Mouse (Mus musculus) retina, adult 2 months (tissue): Measurements from ENCODE around the gene Kdm6b.

Experiments used
- DNase-seq: peaks from one replicate; pipeline ENCODE4 v3.0.0-alpha.2; 2012; ENCODE audit warnings: low read depth, low spot score

Gene Kdm6b

DNA sequence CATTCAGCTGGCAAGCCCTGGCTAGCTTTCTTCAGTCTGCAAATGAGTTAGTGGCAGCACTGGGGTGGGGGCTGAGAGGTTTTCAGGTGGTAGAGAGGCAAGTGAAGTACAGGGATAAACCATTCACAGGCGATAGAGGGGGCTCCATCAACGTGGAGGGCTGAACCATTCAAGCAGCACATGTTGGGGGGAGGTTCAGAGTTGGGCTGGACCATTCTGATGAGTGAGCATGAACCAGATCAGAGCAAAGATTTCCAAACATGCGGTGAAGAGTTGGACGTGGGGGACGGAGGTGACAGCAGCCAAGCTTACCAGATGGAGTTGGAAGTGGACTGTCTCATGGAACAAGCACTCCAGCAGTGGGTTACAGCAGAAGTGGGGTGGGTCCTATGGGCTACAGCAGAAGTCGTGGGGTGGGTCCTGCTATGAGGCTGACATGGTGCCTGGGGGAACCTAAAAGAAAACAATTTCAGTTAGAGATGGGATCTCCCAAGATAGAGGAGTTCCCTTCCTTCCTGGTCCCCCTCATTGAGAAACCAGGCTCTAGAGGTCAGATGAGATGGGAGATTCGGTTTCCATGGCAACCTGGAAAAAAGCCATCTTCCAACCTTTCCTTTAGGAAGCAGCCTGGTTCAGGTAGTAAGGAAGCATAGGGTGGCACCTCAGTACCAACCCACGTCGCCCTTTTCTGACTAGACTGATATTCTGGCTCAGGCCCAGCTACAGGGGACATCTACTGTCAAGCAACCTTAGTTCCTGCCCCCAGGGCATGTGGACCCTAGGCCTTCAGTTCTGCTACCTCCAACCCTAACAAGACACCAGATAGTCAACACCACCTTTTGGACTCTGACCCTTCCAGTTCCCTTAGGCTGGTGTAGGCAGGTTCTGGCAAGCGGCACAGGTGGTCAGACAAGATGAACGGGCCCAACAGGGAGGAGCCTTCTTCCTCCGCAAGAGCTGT lies at the start of gene Kdm6b:
Kdm6b (minus strand) TSS at position 455 of the 961 bp plus-strand sequence.
- DNase-seq: no peak

DNA sequence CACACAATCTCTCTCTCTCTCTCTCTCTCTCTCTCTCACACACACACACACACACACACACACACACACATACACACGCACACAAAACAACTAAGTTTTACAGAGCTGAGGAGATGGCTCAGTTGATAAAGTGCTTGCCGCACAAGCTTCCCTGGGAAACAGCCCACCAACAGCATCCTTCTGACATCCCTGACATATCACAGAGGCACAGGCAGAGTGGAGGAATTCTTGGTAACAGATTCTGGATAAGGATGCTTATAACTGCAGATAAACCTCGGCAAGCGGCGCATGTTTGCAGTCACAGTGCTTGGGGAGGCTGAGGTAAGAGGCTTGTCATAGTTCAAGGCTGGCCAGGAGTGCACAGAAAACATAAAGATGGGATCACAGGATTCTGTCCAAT lies 48.1 kb upstream of the Kdm6b start:
- no peak for DNase-seq

DNA sequence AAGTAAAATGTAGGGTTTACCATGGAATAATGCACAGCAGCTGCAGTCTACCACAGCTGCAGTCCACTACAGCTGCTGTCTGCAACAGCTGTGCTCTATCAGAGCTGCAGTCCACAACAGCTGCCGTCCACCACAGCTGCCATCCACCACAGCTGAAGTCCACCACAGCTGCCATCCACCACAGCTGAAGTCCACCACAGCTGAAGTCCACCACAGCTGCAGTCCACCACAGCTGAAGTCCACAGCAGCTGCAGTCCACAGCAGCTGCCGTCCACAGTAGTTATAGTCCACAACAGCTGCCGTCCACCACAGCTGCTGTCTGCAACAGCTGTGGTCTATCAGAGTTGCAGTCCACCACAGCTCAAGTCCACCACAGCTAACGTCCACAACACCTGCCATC lies 46.4 kb upstream of the Kdm6b start:
- no peak for DNase-seq

DNA sequence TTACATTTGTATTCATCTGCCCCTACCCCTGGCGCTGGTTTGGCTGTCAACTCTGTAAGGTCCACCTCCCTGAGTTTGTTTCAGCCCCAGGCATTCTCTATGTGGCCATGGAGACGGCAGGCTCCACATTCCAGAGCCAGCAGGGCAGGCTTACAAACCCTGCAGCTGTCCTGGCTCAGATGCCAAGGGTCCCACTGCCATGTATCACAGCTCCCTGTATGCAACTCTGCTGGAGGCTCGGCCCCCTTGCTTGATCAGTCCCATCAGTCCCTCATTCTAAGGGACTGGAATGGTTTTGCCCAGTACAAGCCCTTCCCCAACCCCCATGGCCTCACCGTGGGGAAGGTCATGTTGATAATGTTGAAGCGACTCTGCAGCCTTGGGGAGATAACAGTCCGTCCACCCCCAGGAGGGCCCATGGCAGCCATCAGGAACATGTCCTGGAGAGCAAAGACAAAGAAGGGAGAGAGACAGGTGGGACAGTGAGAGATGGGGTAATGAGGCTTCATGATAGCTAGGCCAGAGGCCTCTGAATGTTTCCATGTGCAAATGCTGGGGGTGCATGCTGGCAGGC lies 43.6 kb upstream of the Kdm6b start:
- DNase-seq: no peak

DNA sequence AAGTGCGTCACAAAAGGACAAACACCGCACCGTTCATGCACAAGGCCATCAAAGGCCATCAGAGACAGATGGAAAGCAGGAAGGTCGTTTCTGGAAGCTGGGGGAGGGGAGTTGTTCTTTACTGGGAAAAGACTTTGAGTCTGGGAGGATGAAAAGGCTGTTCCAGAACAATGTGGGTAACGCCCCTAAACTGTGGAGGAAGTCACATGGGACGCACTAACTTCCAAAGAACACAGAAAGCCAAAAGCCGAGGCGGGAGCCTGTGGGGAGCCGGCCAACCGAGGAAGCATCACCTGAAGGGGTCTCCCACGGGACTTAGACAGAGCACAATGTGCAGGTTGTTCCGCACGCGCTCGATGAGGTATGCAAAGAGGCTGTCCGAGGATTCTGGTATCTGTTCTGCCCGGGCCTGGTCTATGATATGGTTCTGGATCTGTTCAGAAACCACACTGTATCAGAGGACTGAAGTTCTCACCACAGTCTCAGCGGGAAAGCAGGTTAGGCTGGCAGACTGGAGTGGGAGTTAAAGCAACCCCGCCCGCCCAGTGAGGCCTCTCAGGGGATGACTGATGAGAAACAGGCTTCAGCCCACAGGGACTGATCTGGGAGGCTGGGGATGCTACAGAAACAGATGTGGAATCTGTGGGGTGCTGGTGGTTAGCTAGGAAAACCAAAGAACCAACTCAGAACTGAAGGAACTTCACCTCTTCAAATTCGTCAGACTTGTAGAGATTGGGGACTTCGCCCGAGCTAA lies 38.8 kb upstream of the Kdm6b start:
- no peak for DNase-seq

DNA sequence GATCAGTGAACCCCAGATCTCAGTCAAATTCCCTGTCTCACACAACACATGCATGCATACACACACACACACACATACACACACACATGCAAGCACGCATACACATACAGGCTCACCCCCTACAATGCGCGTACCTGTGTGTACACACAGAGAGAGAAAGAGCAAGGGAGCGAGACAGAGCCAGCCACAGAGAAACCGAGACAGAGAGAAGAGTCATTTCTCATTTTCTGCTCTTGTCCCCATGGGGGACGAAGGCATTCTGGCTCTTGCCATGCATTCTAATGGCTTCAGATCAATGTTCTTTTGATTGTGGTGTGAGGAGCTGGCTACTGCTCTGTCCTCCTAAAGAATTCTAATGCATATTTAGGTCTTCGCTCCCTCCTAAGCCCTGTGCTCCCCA lies 33.8 kb upstream of the Kdm6b start:
- DNase-seq: no peak

DNA sequence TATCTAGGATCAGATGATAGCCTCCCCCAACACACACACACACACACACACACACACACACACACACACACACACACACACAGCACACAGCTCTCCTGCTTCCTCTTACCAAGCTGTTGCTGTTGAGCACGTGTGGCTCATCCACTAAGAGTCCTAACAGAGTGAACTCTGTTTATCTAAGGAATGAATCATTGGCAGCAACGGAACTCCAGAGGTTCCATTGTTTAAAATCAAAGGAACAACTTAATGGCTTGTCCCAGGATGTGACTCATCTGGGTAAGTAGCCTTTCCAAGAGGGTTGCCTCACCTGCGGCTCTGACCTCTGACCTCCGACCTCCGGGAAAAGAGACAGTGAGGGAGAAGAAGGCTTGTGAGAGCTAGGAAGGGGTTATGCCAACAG lies 29.9 kb upstream of the Kdm6b start:
- no peak for DNase-seq

DNA sequence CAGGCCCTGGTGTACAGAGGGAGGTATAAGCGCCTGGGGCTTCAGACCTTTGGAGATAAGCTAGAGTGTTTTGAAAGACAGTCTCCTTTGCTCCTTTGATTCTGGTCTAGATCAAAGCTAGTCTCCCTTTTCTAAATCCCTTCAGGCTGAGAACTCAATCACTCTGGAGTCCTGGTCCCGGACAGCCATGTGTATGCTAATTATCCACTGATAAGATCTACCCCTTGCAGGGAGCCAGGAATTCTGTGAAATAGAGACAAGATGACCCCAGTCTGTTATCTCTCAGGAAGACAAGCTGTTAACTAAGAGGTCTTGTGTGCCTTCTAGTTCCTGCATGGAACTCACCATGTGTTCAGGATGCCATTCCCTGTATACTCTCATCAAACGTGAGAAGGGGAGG lies 23.8 kb upstream of the Kdm6b start:
- DNase-seq: no peak

DNA sequence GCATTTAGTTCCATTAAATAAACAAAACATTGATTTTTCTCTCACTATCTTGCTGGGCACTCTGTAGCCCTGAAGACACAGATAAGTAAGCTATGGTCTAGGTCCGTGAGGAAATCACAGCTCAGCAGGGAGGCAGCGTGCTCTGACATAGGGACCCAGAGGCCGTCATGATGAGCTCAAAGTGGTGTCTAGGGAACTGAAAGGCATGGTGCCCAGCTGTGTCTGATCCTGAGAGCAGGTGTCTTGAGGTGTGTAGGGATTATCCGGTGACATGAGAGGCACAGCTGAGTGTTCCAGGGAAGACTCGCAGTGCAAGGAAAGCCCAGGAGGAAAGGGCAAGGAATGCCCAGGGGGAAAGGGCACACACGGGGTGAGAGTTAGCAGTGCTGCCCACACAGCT lies 19.7 kb upstream of the Kdm6b start:
- no peak for DNase-seq

DNA sequence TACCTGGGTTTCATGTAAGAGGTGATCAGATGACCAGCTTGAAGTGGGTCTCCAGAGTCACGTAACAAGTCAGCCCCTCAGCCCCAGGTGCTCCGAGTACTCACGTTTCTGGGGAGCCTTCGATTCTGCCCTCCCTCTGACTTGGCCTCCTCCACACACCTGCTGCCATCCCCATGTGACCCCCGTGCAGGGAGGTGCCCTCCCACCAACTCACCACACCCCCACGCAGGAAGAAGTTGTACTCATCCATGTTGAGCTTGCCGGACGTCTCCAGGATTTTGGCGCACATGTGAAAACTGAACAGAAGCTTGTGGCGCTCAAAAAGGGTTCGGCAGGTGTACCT lies 19.1 kb upstream of the Kdm6b start:
- no peak for DNase-seq

DNA sequence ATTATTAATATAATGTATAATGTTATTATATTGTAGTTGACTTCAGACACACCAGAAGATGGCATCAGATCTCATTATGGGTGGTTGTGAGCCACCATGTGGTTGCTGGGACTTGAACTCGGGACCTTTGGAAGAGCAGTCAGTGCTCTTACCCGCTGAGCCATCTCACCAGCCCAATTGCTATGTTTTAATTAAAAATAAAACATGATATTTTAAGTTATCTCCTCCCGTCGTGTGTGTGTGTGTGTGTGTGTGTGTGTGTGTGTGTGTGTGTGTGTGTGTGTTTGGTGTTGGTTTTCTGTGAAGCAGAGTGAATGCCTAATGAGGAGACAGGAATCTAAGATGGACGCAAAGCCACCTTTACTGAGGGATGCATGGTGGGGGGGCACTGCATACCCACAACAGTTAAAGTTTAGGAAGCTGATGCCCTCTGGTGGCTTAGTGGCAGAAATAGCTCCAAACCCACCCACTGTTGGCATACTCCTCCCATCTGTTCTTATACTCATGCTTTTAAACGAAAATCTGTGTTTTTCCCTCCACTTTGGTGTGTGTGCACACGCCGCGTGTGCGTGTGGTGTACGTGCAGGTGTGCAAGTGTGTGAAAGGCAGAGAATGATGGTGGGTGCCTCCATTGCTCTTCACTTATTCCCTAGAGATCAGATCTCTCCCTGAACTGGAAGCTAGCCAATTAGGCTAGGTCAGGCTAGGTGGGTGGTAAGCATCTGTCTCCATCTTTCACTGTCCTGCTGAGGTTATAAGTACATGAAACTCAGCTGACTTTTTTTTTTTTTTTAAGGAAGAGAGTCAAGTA lies 18.6 kb upstream of the Kdm6b start:
- no peak for DNase-seq

DNA sequence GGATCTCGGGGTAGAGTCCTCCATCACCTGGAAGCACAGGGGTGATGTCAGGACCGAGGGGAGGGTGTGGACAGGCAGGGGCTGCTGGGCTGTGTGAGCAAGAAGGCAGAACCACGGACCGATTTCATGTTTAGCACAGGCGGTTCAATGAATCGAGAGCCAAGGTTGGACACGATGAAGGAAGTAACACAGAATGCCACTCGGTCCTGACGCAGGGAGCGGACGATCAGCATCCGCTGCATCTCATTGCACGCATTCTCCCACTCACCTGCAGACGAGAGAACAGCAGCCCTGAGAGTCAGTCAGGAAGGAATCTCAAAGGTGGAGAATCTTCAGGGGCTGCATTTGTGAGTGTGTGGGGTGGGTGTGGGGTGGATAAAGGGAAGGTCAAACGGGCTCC lies 17.2 kb upstream of the Kdm6b start:
- DNase-seq: no peak

DNA sequence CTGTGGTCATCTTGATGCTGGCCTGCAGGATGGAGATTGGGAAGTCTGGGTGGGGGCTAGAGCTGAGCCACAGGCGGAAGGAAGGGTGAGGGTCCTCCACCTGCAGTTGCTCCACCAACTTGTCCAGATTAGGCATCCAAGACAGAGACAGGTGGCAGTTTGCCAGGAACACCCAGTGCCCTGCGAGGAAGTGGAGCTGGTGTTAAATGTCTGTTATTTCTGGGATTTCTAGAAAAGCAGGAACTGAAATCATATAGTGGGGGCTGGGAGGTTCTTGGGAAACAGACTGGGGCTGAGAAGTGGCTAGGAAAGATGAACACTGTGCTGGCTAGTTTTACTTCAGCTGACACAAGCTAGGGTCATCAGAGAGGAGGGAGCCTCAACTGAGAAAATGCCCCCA lies 15.8 kb upstream of the Kdm6b start:
- DNase-seq: no peak

DNA sequence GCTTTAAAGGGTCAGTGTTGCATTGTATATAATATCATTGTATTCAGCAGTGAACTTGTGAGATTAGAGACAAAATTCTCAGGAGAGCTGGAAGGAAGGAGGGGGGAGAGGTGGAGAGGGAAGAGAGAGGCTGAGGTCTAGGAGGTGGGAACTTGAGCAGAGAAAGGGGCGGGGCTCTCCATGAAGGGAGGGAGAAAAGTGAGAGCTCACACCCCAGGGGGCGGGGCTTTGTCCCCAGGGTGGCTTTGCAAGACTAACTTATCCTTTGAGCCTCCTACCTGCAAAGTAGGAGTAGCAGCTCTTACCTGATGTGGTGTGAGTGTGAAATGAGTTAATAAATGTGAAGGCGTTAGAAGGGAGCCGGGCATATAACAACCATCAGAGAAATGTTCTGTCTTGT lies 15.3 kb upstream of the Kdm6b start:
- DNase-seq: no peak

DNA sequence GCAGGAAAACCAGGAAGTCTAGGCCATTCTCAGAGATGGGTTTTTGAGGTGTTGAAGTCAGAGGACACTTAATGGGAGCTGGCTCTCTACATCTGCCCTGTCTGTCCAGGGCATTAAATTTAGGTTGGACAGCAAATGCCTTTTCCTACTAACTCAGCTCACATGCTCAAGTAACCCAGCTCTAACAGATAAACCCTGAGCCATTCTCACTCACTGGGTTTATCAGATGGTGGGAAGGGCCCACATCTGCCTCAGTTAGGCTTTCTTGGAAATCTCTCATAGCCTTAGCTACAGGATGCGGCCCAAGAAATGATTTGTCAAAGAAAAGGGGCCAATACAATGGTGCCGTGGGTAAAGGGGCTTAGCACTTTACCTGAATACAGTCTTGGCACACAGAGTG lies 12.8 kb upstream of the Kdm6b start:
- DNase-seq: no peak

DNA sequence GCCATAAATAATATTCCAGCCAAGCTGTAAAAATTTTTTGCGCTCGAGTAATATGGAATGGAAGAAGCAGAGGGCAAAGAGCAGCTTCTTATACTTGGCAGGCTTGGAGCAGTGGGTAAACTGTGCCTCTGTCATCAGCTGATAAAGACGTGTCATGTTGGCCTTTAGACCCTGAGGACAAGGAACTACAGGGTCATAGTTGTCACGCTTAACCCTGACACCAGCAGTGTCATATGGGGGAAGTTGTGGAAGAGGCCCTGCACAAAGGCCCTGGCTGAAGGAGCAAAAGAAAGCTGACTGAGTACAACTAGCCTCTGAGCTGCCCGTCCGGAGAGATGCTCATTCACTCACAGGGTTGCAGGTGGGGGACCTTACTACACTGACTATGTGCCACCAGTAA lies 10.4 kb upstream of the Kdm6b start:
- no peak for DNase-seq

DNA sequence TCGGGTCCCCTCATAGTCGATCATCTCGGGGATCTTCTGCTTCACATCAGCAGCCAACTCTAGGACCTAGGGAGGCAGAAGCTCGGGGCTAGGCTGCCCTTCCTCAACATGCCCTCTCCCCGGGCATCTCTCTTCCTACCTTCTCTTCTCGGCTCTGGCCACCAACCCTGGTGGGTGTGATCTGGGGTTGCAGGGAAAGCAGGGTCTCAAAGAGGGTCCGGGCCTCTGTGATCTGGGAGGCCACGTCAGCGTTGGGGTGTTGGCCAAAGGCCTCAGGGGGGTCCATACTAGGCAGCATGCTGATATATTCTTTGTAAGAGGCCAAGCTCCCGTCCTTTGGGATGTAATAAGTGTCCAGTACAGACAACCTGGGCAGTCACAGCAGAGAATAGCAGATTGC lies 9.4 kb upstream of the Kdm6b start:
- no peak for DNase-seq

DNA sequence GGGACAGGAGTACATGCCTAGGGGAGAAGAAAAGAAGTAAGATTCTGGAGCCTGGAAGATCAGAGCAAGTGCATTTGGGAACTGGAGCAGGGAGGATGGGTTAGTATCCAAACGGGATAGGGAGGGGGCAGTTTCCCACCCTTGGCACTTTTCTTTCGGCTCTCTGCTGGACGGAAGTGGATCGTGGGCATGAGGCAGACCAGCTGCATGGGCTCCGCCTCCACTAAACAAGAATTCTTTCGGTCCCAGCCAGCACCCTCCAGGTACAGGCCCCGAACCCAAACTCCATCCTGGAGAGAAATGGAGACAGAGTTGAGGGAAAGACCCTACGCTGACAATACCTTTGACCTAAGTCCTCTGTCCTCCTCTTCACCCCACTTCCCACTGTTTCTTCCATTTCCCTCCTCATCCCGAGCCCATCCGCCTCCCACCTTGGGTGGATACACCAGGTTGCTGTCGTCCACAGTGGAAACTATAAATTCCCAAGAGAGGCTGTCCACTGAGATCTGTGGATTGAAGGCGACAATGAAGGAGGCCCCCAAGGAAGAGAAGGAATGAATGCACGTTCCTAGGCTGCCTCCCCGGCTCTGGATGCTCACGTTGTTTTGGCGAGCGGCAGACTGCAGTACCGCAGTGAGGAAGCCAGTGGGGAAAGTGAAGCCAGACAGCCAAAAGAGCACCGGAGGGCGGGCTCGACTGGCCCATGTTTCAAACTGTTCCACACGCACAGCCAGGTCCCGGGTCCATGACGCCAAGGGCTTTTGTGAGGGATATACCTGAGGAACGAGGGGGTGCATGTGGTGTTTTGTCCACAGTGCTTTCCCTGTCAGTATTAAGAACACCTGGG lies 7.9 kb upstream of the Kdm6b start:
- no peak for DNase-seq

DNA sequence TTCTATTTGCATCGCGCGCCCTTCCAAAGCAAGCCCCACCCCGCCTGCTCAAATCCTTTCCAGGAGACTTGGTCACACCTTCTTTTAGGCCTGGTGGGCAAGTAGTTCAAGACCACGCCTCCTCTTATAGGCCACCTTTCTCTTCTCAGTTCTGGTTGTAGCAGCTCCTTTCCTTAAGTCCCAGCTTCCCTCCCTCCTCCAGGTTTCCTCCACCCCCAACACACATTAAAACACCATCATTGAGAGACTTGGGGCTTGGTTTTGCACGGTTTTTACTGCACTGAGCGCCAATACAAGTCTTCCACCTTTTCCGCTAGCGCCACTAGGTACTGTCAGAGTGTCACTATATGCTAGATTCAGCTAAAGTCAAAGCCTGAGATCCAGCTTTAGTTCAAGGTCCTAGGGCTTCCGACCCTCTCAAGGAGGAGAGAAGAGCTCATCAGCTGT lies 7.1 kb upstream of the Kdm6b start:
- DNase-seq: no peak

DNA sequence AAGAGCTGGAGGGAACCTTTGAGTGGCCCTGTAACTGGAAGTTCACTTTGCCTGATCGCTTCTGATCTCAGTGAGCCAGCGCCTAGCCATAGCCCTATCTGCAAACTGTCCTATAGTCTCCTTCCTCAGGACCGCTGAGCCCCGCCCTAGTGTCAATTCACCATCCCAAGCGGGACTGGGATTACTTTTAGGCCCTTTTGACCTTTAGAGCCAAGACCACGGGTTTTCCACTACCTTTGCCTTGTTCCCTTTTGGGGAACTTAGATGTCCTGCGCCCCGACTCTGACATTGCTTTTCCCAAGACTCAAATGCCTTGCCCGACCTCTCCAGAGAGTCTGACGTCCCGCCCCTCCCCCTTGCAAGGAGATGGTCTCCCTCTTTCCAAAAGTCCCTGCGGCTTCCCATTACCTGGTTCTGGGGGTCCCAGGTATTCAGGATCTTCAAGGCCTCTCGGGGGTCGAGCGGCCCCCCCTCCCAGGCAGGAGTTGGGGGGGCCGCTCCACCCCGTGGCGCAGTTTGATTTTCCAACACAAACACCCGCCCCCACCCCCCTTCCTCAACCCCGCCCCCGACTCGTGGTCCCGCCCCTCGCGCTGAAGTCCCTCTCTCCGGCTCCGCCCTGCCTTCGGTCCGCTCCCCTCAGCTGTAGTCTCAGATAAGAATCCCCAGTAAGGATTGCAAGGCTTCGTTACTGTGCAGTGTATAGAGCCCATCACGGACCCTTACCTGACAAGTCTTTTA lies 6.5 kb upstream of the Kdm6b start:
- DNase-seq: no peak
